Mouse (Mus musculus): Measurements from ENCODE around the gene Cdh18. TPM values are rescaled to one million over a fixed set of nuclear protein-coding genes. Genes with fewer than 3 reads are reported as not detected.
"Not testable (repeated sequence)": the region's sequence is repeated elsewhere in the genome, so short reads cannot be mapped to it uniquely, and the experiment has no call there.

The Cdh18 gene
- polyA plus RNA-seq, 1 experiment from 2014 or later, result 0.13 TPM

GRCm38 (mm10) chr15:22716376-22716775 lies 167.6 kb downstream of the Cdh18 start:
- ATAC-seq (replicated peaks; ENCODE audit: low FRiP score, low read depth), result no peak

GRCm38 (mm10) chr15:22717681-22718080 lies 168.9 kb downstream of the Cdh18 start:
- H3K27me3 ChIP-seq (ENCODE audit: insufficient read depth, low read length), result no peaks in the 10 kb centered on the region
- 77% methylated on average over 3 of the region's 3 CpGs for WGBS

More at GRCm38 (mm10) chr15:22716376-22716775, 167.6 kb downstream of the Cdh18 start:
- no peak overlapping the region for H3K4me3 ChIP-seq (replicated peaks; ENCODE audit: low read depth, low read length)
- 64% methylated on average over 2 of the region's 2 CpGs for WGBS
- H3K36me3 ChIP-seq (ENCODE audit: insufficient read depth, low read length), result no peaks in the 10 kb centered on the region
- H3K27me3 ChIP-seq (ENCODE audit: insufficient read depth, low read length), result no peaks in the 10 kb centered on the region
- no peak for DNase-seq (ENCODE audit: low spot score)
- no peaks in the 10 kb centered on the region for H3K4me1 ChIP-seq (replicated peaks; ENCODE audit: insufficient read depth, low read length)
- no peaks in the 10 kb centered on the region for H3K9me3 ChIP-seq (replicated peaks; ENCODE audit: low read length)
- H3K27ac ChIP-seq, result no peak overlapping the region
- no peak for TF ChIP-seq CTCF (IDR thresholded peaks at IDR 0.05; ENCODE audit: low read depth)
- H3K9ac ChIP-seq (ENCODE audit: low read depth, low read length), result no peak overlapping the region
- H3K4me2 ChIP-seq (ENCODE audit: low read length), result no peak overlapping the region

GRCm38 (mm10) chr15:22726574-22726973 lies 177.8 kb downstream of the Cdh18 start:
- no peak for TF ChIP-seq CTCF (IDR thresholded peaks at IDR 0.05; ENCODE audit: low read depth)
- no peaks in the 10 kb centered on the region for H3K27me3 ChIP-seq (ENCODE audit: insufficient read depth, low read length)
- H3K4me1 ChIP-seq (replicated peaks; ENCODE audit: insufficient read depth, low read length), result no peaks in the 10 kb centered on the region
- no peak overlapping the region for H3K27ac ChIP-seq
- ATAC-seq (replicated peaks; ENCODE audit: low FRiP score, low read depth) (no peak), DNase-seq (ENCODE audit: low spot score) (no peak)
- no peaks in the 10 kb centered on the region for H3K36me3 ChIP-seq (ENCODE audit: insufficient read depth, low read length)
- H3K4me2 ChIP-seq (ENCODE audit: low read length), result no peak overlapping the region
- H3K9ac ChIP-seq (ENCODE audit: low read depth, low read length), result no peak overlapping the region
- H3K9me3 ChIP-seq (replicated peaks; ENCODE audit: low read length), result no peaks in the 10 kb centered on the region
- H3K4me3 ChIP-seq (replicated peaks; ENCODE audit: low read depth, low read length), result no peak overlapping the region
- 51% methylated on average over 1 of the region's 1 CpGs for WGBS

More at GRCm38 (mm10) chr15:22717681-22718080, 168.9 kb downstream of the Cdh18 start:
- Histone ChIP-seq H3K9me3 (replicated peaks; ENCODE audit: low read length) (no peaks in the 10 kb centered on the region), H3K27ac (no peak overlapping the region), H3K4me3 (replicated peaks; ENCODE audit: low read depth, low read length) (no peak overlapping the region), H3K4me2 (ENCODE audit: low read length) (no peak overlapping the region), H3K9ac (ENCODE audit: low read depth, low read length) (no peak overlapping the region), H3K4me1 (replicated peaks; ENCODE audit: insufficient read depth, low read length) (no peaks in the 10 kb centered on the region), H3K36me3 (ENCODE audit: insufficient read depth, low read length) (no peaks in the 10 kb centered on the region)
- no peak for TF ChIP-seq CTCF (IDR thresholded peaks at IDR 0.05; ENCODE audit: low read depth)
- DNase-seq (ENCODE audit: low spot score), result no peak
- no peak for ATAC-seq (replicated peaks; ENCODE audit: low FRiP score, low read depth)

GRCm38 (mm10) chr15:22733039-22733438 lies 184.2 kb downstream of the Cdh18 start:
- H3K27me3 ChIP-seq (ENCODE audit: insufficient read depth, low read length), result no peaks in the 10 kb centered on the region
- no peak for TF ChIP-seq CTCF (IDR thresholded peaks at IDR 0.05; ENCODE audit: low read depth)
- H3K4me2 ChIP-seq (ENCODE audit: low read length), result no peak overlapping the region
- no peak for DNase-seq (ENCODE audit: low spot score)
- no peak overlapping the region for H3K4me3 ChIP-seq (replicated peaks; ENCODE audit: low read depth, low read length)
- ATAC-seq (replicated peaks; ENCODE audit: low FRiP score, low read depth), result no peak
- H3K9ac ChIP-seq (ENCODE audit: low read depth, low read length), result no peak overlapping the region
- H3K4me1 ChIP-seq (replicated peaks; ENCODE audit: insufficient read depth, low read length), result no peaks in the 10 kb centered on the region
- no peaks in the 10 kb centered on the region for H3K9me3 ChIP-seq (replicated peaks; ENCODE audit: low read length)
- H3K27ac ChIP-seq, result no peak overlapping the region
- no peaks in the 10 kb centered on the region for H3K36me3 ChIP-seq (ENCODE audit: insufficient read depth, low read length)

- Histone ChIP-seq H3K27ac (no peak overlapping the region), H3K27me3 (ENCODE audit: insufficient read depth, low read length) (no peaks in the 10 kb centered on the region), H3K9me3 (replicated peaks; ENCODE audit: low read length) (no peaks in the 10 kb centered on the region), H3K4me1 (replicated peaks; ENCODE audit: insufficient read depth, low read length) (no peaks in the 10 kb centered on the region), H3K36me3 (ENCODE audit: insufficient read depth, low read length) (no peaks in the 10 kb centered on the region), H3K4me2 (ENCODE audit: low read length) (no peak overlapping the region), H3K9ac (ENCODE audit: low read depth, low read length) (no peak overlapping the region), H3K4me3 (replicated peaks; ENCODE audit: low read depth, low read length) (no peak overlapping the region)
- WGBS, result 68% methylated on average over 3 of the region's 3 CpGs
- no peak for TF ChIP-seq CTCF (IDR thresholded peaks at IDR 0.05; ENCODE audit: low read depth)
- ATAC-seq (replicated peaks; ENCODE audit: low FRiP score, low read depth), result no peak
- DNase-seq (ENCODE audit: low spot score), result no peak
Observed at GRCm38 (mm10) chr15:22736165-22736564, 187.3 kb downstream of the Cdh18 start.

GRCm38 (mm10) chr15:22761257-22761656 lies 212.4 kb downstream of the Cdh18 start:
- H3K4me2 ChIP-seq (ENCODE audit: low read length); ATAC-seq (replicated peaks; ENCODE audit: low FRiP score, low read depth); DNase-seq (ENCODE audit: low spot score); H3K36me3 ChIP-seq (ENCODE audit: insufficient read depth, low read length); H3K9me3 ChIP-seq (replicated peaks; ENCODE audit: low read length); H3K27me3 ChIP-seq (ENCODE audit: insufficient read depth, low read length); H3K4me1 ChIP-seq (replicated peaks; ENCODE audit: insufficient read depth, low read length); H3K4me3 ChIP-seq (replicated peaks; ENCODE audit: low read depth, low read length); H3K9ac ChIP-seq (ENCODE audit: low read depth, low read length); H3K27ac ChIP-seq: not testable (repeated sequence)

- H3K9ac ChIP-seq (ENCODE audit: low read depth, low read length); H3K27ac ChIP-seq; H3K4me1 ChIP-seq (replicated peaks; ENCODE audit: insufficient read depth, low read length); H3K4me3 ChIP-seq (replicated peaks; ENCODE audit: low read depth, low read length); DNase-seq (ENCODE audit: low spot score); H3K36me3 ChIP-seq (ENCODE audit: insufficient read depth, low read length); ATAC-seq (replicated peaks; ENCODE audit: low FRiP score, low read depth); H3K27me3 ChIP-seq (ENCODE audit: insufficient read depth, low read length); H3K4me2 ChIP-seq (ENCODE audit: low read length); H3K9me3 ChIP-seq (replicated peaks; ENCODE audit: low read length): not testable (repeated sequence)
- 92% methylated on average over 3 of the region's 3 CpGs for WGBS
Observed at GRCm38 (mm10) chr15:22766591-22766990, 217.8 kb downstream of the Cdh18 start.
